Mouse (Mus musculus) liver, adult (tissue): ENCODE data around the gene Trpt1.

Experiments used
- GATA4 ChIP-seq: IDR thresholded peaks from 2 replicates; pipeline ENCODE4 v1.6.1; 2014; ENCODE audit warnings: mild to moderate bottlenecking, low read length; ENCODE audit not compliant: insufficient replicate concordance

Gene Trpt1

GRCm38 (mm10) chr19:7041171-7041570 lies 45.2 kb downstream of the Trpt1 start:
- TF ChIP-seq GATA4: no peak

DNA sequence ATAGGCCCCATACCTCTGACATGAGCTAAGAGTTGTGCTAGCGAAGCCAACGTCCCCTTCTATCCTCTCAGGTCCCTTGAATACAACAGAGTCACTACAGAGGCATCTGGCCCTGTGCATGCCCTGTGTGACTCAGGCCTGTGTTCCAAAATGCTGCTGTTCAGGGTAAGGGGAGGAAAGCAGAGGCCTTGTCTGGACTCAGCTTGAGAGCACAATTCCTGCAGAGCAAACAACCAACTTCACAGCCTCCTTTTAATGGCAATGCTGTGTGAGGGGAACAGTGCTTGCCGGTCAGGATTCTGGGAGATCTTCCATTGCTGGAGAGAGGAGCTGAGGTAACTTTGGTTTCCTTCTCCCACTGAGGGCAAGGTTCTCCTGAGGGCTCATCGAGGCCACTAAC lies 48.3 kb downstream of the Trpt1 start:
- no peak for TF ChIP-seq GATA4

GRCm38 (mm10) chr19:7044706-7045105 lies 48.8 kb downstream of the Trpt1 start:
- no peak for TF ChIP-seq GATA4
